Mouse (Mus musculus) E14TG2a.4 (cell line): Measurements from ENCODE around the gene Syn3.

Experiments used
- H3K27me3 ChIP-seq: 2 replicates; pipeline ENCODE4 v1.6.1; 2014; ENCODE audit warnings: low read length, control low read depth; ENCODE audit not compliant: insufficient read depth
- H3K36me3 ChIP-seq: 2 replicates; pipeline ENCODE4 v1.6.1; 2014; ENCODE audit warnings: low read length, control low read depth; ENCODE audit not compliant: insufficient read depth
- H3K4me1 ChIP-seq: replicated peaks from 2 replicates; pipeline ENCODE4 v1.6.1; 2014; ENCODE audit warnings: low read depth, low read length, control low read depth
- H3K4me3 ChIP-seq: replicated peaks from 2 replicates; pipeline ENCODE4 v1.5.1; 2014; ENCODE audit warnings: mild to moderate bottlenecking, low read length
- H3K9me3 ChIP-seq: 2 replicates; pipeline ENCODE4 v1.6.1; 2014; ENCODE audit warnings: low read length, control low read depth
- CTCF ChIP-seq: conservative IDR thresholded peaks from 2 replicates; pipeline ENCODE4 v1.5.1; 2014; ENCODE audit warnings: low read length
- NANOG ChIP-seq: IDR thresholded peaks from 2 replicates; pipeline ENCODE4 v1.6.1; 2014; ENCODE audit warnings: borderline replicate concordance, low read length, mixed read lengths
- POU5F1 ChIP-seq: IDR thresholded peaks from 2 replicates; pipeline ENCODE4 v1.6.1; 2014; ENCODE audit warnings: low read length, borderline replicate concordance

Syn3 gene

GRCm38 (mm10) chr10:86243525-86243924 lies 255.2 kb downstream of the Syn3 start:
- TF ChIP-seq CTCF = no peak
- Histone ChIP-seq H3K36me3 (no peaks in the 10 kb centered on the region), H3K27me3 (no peaks in the 10 kb centered on the region), H3K9me3 (no peaks in the 10 kb centered on the region), H3K4me3 (no peak overlapping the region), H3K4me1 (no peaks in the 10 kb centered on the region)

GRCm38 (mm10) chr10:86242721-86243120 lies 256.0 kb downstream of the Syn3 start:
- H3K36me3 ChIP-seq = no peaks in the 10 kb centered on the region
- H3K27me3 ChIP-seq = no peaks in the 10 kb centered on the region
- no peaks in the 10 kb centered on the region for H3K4me1 ChIP-seq
- TF ChIP-seq NANOG = no peak
- TF ChIP-seq POU5F1 = no peak
- no peak for TF ChIP-seq CTCF
- H3K9me3 ChIP-seq = no peaks in the 10 kb centered on the region
- no peak overlapping the region for H3K4me3 ChIP-seq

GRCm38 (mm10) chr10:86230006-86230405 lies 268.7 kb downstream of the Syn3 start:
- Histone ChIP-seq H3K9me3 (0 out of 2 replicates have a peak, but pooled peaks cover 8% of the 10 kb centered on the region), H3K4me3 (no peak overlapping the region), H3K4me1 (no peaks in the 10 kb centered on the region), H3K27me3 (no peaks in the 10 kb centered on the region), H3K36me3 (no peaks in the 10 kb centered on the region)
- TF ChIP-seq CTCF (no peak), NANOG (no peak), POU5F1 (no peak)

GRCm38 (mm10) chr10:86225480-86225879 lies 273.2 kb downstream of the Syn3 start:
- Histone ChIP-seq H3K4me1 (no peaks in the 10 kb centered on the region), H3K4me3 (no peak overlapping the region), H3K9me3 (no peaks in the 10 kb centered on the region), H3K27me3 (no peaks in the 10 kb centered on the region), H3K36me3 (no peaks in the 10 kb centered on the region)
- TF ChIP-seq NANOG (no peak), CTCF (no peak), POU5F1 (no peak)

- Histone ChIP-seq H3K9me3 (no peaks in the 10 kb centered on the region), H3K36me3 (no peaks in the 10 kb centered on the region), H3K27me3 (no peaks in the 10 kb centered on the region), H3K4me1 (no peaks in the 10 kb centered on the region), H3K4me3 (no peak overlapping the region)
- TF ChIP-seq CTCF = no peak
- no peak for TF ChIP-seq NANOG
- TF ChIP-seq POU5F1 = no peak
Measured at GRCm38 (mm10) chr10:86218984-86219383, 279.7 kb downstream of the Syn3 start.

GRCm38 (mm10) chr10:86216836-86217235 lies 281.9 kb downstream of the Syn3 start:
- TF ChIP-seq NANOG = no peak
- no peak for TF ChIP-seq CTCF
- TF ChIP-seq POU5F1 = no peak
- H3K36me3 ChIP-seq = no peaks in the 10 kb centered on the region
- no peaks in the 10 kb centered on the region for H3K27me3 ChIP-seq
- H3K4me1 ChIP-seq = no peaks in the 10 kb centered on the region
- H3K9me3 ChIP-seq = peaks cover 3% of the 10 kb centered on the region; the same call in 1 of the 2 replicates
- H3K4me3 ChIP-seq = no peak overlapping the region

GRCm38 (mm10) chr10:86212062-86212461 lies 286.6 kb downstream of the Syn3 start:
- TF ChIP-seq NANOG (no peak), POU5F1 (no peak), CTCF (no peak)
- H3K36me3 ChIP-seq = no peaks in the 10 kb centered on the region
- H3K27me3 ChIP-seq = no peaks in the 10 kb centered on the region
- no peaks in the 10 kb centered on the region for H3K4me1 ChIP-seq
- no peak overlapping the region for H3K4me3 ChIP-seq
- H3K9me3 ChIP-seq = peaks cover 5% of the 10 kb centered on the region

- peaks cover 2% of the 10 kb centered on the region; the same call in 1 of the 2 replicates for H3K9me3 ChIP-seq
- no peaks in the 10 kb centered on the region for H3K36me3 ChIP-seq
- H3K4me1 ChIP-seq = no peaks in the 10 kb centered on the region
- H3K27me3 ChIP-seq = no peaks in the 10 kb centered on the region
- no peak overlapping the region for H3K4me3 ChIP-seq
- no peak for TF ChIP-seq POU5F1
- no peak for TF ChIP-seq CTCF
- TF ChIP-seq NANOG = no peak
Measured at GRCm38 (mm10) chr10:86203915-86204314, 294.8 kb downstream of the Syn3 start.

- Histone ChIP-seq H3K4me1 (no peaks in the 10 kb centered on the region), H3K27me3 (no peaks in the 10 kb centered on the region), H3K9me3 (peaks cover 2% of the 10 kb centered on the region; the same call in 1 of the 2 replicates), H3K36me3 (no peaks in the 10 kb centered on the region), H3K4me3 (no peak overlapping the region)
- TF ChIP-seq NANOG (no peak), POU5F1 (no peak), CTCF (no peak)
Measured at GRCm38 (mm10) chr10:86203175-86203574, 295.5 kb downstream of the Syn3 start.
